Mouse (Mus musculus): Measurements from ENCODE around the gene Ly6g6c.

DNA sequence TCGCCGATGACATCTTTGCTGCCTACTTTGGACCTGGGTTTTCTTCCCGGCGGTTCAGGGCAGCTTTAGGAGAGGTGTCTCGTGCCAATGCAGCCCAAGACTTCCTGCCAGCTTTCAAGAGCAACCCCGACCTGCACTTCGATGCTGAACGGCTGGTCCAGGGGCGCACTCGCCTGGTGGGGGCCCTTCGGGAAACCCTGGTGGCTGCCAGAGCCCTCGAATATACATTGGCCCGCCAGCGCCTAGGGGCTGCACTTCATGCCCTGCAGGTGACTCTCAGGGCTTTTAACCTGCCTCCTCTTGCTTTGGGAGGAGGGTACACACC lies 47.5 kb upstream of the Ly6g6c start:
- no peak for TF ChIP-seq CTCF (IDR thresholded peaks at IDR 0.05; ENCODE audit: insufficient read depth, low read depth, low read length)
- TF ChIP-seq POLR2A (IDR thresholded peaks at IDR 0.05; ENCODE audit: insufficient read depth, low read depth, low read length), result no peak
